Mouse (Mus musculus): ENCODE measurements around the gene Iffo1.
A peak's percentile ranks its signal among the peaks of the same experiment; 100 is the strongest.

DNA sequence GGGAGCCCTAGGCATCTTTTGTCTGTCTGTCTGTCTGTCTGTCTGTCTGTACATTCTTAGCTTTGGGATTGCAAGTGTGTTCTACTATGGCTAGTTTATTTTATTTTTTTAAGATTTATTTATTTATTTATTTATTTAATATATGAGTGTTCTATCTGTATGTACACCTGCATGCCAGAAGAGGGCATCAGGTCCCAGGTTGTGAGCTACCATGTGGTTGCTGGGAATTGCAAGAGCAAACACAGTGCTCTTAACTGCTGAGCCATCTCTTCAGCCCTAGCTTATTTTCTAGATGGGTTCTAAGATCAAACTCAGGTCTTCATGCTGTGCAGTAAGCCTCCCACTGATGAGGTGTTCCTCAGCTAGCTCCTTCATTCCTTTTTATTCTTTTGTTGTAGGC is 9.5 kb downstream of the Iffo1 start:
- no peak for TF ChIP-seq EP300 (IDR thresholded peaks at IDR 0.05; ENCODE audit: low read length)
- TF ChIP-seq CTCF (conservative IDR thresholded peaks at IDR 0.05 in 1 of 2, IDR thresholded peaks at IDR 0.05 in 1 of 2; ENCODE audit: low read depth in 2 of 2, low read length in 2 of 2) = peak in 1 of 2 experiments; percentile 54; a peak in 2 of 4 replicates
- TF ChIP-seq TCF12 (IDR thresholded peaks at IDR 0.05; ENCODE audit: low read depth, low read length) = no peak
- TF ChIP-seq POLR2A (IDR thresholded peaks at IDR 0.05; ENCODE audit: low read depth, low read length) = no peak
- peak; percentile 89 for TF ChIP-seq MYC (IDR thresholded peaks at IDR 0.05; ENCODE audit: low read depth, low read length)
- TF ChIP-seq MAZ (IDR thresholded peaks at IDR 0.05; ENCODE audit: low read depth, low read length) = no peak
- TF ChIP-seq SIN3A (IDR thresholded peaks at IDR 0.05; ENCODE audit: low read length) = no peak
